Mouse (Mus musculus) lung, embryonic 15.5 days (tissue): ENCODE data around the gene Crocc2. TPM values are rescaled to one million over a fixed set of nuclear protein-coding genes. Genes with fewer than 3 reads are reported as not detected.
"Not testable (repeated sequence)": the region's sequence is repeated elsewhere in the genome, so short reads cannot be mapped to it uniquely, and the experiment has no call there.

Experiments used
- ATAC-seq: fragments of 200-750 bp; cut with Nextera tagmentation; 2 replicates; pipeline ENCODE4 v1.8.0; 2017; ENCODE audit warnings: moderate number of reproducible peaks, borderline replicate concordance; ENCODE audit not compliant: low FRiP score, low TSS enrichment; ENCODE audit errors: extremely low read depth
- H3K27ac ChIP-seq: fragments of 300-500 bp; sonication (generic); 2 replicates; pipeline ENCODE4 v1.5.1; 2015; ENCODE audit warnings: moderate library complexity, mild to moderate bottlenecking, inconsistent platforms
- H3K27me3 ChIP-seq: fragments of 300-500 bp; sonication (generic); 2 replicates; pipeline ENCODE4 v1.6.1; 2015; ENCODE audit warnings: inconsistent platforms
- H3K36me3 ChIP-seq: fragments of 300-500 bp; sonication (generic); 2 replicates; pipeline ENCODE4 v1.6.1; 2015; ENCODE audit warnings: inconsistent platforms
- H3K4me1 ChIP-seq: fragments of 300-500 bp; sonication (generic); 2 replicates; pipeline ENCODE4 v1.6.1; 2015; ENCODE audit warnings: inconsistent platforms
- H3K4me2 ChIP-seq: fragments of 300-500 bp; sonication (generic); 2 replicates; pipeline ENCODE4 v1.6.1; 2015; ENCODE audit warnings: inconsistent platforms, mild to moderate bottlenecking, moderate library complexity
- H3K4me3 ChIP-seq: fragments of 300-500 bp; sonication (generic); 2 replicates; pipeline ENCODE4 v1.5.1; 2015; ENCODE audit warnings: mild to moderate bottlenecking, inconsistent platforms
- H3K9ac ChIP-seq: fragments of 300-500 bp; sonication (generic); 2 replicates; pipeline ENCODE4 v1.6.1; 2015; ENCODE audit warnings: inconsistent platforms
- H3K9me3 ChIP-seq: fragments of 300-500 bp; sonication (generic); 2 replicates; pipeline ENCODE4 v1.6.1; 2016; ENCODE audit warnings: inconsistent platforms
- WGBS: fragments of 180-500 bp; shearing (Covaris S2); methylation state at CpG from one replicate; pipeline ENCODE4 v1.1.7; 2015; 5-methylcytosine and 5-hydroxymethylcytosine counted together
- polyA plus RNA-seq: library from polyadenylated mRNA; unstranded; fragments of >200 nt; fragmentation: Nextera tagmentation; extraction: Ambion mirVana; gene quantifications from 2 replicates; pipeline ENCODE4 v1.2.1, GENCODE M21; 2015

Crocc2 gene
- polyA plus RNA-seq, 1 experiment from 2014 or later = 3.7 TPM

- Histone ChIP-seq H3K4me3 (no peak overlapping the region), H3K9ac (no peak overlapping the region), H3K36me3 (no peaks in the 10 kb centered on the region), H3K9me3 (no peaks in the 10 kb centered on the region), H3K4me2 (no peak overlapping the region), H3K27ac (no peak overlapping the region), H3K27me3 (no peaks in the 10 kb centered on the region), H3K4me1 (peaks cover 32% of the 10 kb centered on the region)
- whole genome bisulfite sequencing = 58% methylated on average over 9 of the region's 9 CpGs
- ATAC-seq = no peak
Measured at GRCm38 (mm10) chr1:93165447-93165846, 3.1 kb upstream of the Crocc2 start.

GRCm38 (mm10) chr1:93166346-93167079 lies 2.0 kb upstream of the Crocc2 start:
- no peak overlapping the region for H3K27ac ChIP-seq
- WGBS = 69% methylated on average over 11 of the region's 11 CpGs
- peaks cover 22% of the 10 kb centered on the region for H3K4me1 ChIP-seq
- H3K9me3 ChIP-seq = no peaks in the 10 kb centered on the region
- H3K9ac ChIP-seq = no peak overlapping the region
- H3K27me3 ChIP-seq = no peaks in the 10 kb centered on the region
- H3K4me2 ChIP-seq = no peak overlapping the region
- no peak overlapping the region for H3K4me3 ChIP-seq
- peak; percentile 21; the same call in 1 of the 2 replicates for ATAC-seq
- H3K36me3 ChIP-seq = no peaks in the 10 kb centered on the region

GRCm38 (mm10) chr1:93173665-93174064 lies 5.1 kb downstream of the Crocc2 start:
- Histone ChIP-seq H3K4me3 (no peak overlapping the region), H3K27ac (no peak overlapping the region), H3K4me1 (peaks cover 34% of the 10 kb centered on the region), H3K9ac (no peak overlapping the region), H3K4me2 (no peak overlapping the region), H3K9me3 (no peaks in the 10 kb centered on the region), H3K27me3 (peaks cover 9% of the 10 kb centered on the region), H3K36me3 (no peaks in the 10 kb centered on the region)
- WGBS = 69% methylated on average over 4 of the region's 4 CpGs
- ATAC-seq = no peak

DNA sequence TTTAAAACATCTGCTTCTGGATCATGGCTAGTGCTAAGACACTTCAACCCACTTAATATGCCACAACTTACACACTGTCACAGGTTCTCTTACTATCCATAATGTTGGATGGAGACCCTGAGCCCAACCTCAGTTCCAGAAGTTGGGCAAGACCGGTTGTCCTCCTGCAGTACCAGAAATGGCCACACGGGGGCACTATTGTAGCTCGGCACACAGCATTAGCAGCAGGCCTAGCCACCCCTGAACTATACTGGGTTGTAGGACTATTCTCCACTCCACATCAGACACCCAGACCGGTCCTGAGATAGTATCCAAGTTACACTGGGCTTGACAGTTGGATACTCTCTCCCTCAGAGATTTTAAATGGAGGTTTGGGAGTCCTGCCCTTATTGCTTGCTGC lies 5.9 kb downstream of the Crocc2 start:
- no peak overlapping the region for H3K9ac ChIP-seq
- H3K36me3 ChIP-seq = no peaks in the 10 kb centered on the region
- no peak overlapping the region for H3K4me3 ChIP-seq
- H3K9me3 ChIP-seq = no peaks in the 10 kb centered on the region
- no peak overlapping the region; the same call in 1 of the 2 replicates for H3K27ac ChIP-seq
- ATAC-seq = peak; percentile 40; the same call in 1 of the 2 replicates
- H3K4me2 ChIP-seq = no peak overlapping the region
- H3K4me1 ChIP-seq = peaks cover 34% of the 10 kb centered on the region
- H3K27me3 ChIP-seq = peaks cover 9% of the 10 kb centered on the region
- 2% methylated on average over 4 of the region's 4 CpGs for WGBS

DNA sequence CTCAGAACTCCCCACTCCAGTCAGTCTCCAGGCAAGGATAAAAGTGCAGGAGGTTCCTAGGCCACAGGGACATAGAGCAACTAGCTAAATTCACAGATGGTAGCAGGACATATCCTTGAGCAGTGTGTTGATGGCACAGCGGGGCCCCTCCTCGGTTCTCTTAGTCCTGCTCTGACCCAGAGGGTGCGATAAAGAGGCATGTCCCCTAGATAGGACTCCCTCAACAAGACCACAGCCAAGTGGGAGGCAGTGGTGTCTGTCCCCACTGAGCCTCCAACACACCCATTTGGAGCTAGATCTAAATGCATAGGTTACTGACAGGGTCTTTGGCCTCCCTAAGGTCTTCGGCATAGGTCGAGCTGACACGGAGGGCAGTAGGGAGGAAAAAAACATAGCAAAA lies 7.3 kb downstream of the Crocc2 start:
- peak; percentile 16 for ATAC-seq
- peaks cover 9% of the 10 kb centered on the region for H3K27me3 ChIP-seq
- whole genome bisulfite sequencing = 14% methylated on average over 6 of the region's 6 CpGs
- H3K9me3 ChIP-seq = no peaks in the 10 kb centered on the region
- H3K4me2 ChIP-seq = peak overlapping the region; percentile 69
- H3K36me3 ChIP-seq = no peaks in the 10 kb centered on the region
- H3K9ac ChIP-seq = no peak overlapping the region
- H3K4me3 ChIP-seq = no peak overlapping the region; the same call in 1 of the 2 replicates
- peaks cover 34% of the 10 kb centered on the region for H3K4me1 ChIP-seq
- peak overlapping the region; percentile 96 for H3K27ac ChIP-seq

- Histone ChIP-seq H3K9ac (peak overlapping the region; percentile 28), H3K4me1 (peaks cover 34% of the 10 kb centered on the region), H3K36me3 (no peaks in the 10 kb centered on the region), H3K27me3 (peaks cover 9% of the 10 kb centered on the region), H3K9me3 (no peaks in the 10 kb centered on the region), H3K27ac (peak overlapping the region; percentile 96), H3K4me3 (peak overlapping the region; percentile 35), H3K4me2 (peak overlapping the region; percentile 69)
- WGBS = 2% methylated on average over 33 of the region's 44 CpGs
- ATAC-seq = peak; percentile 83
Measured at GRCm38 (mm10) chr1:93176525-93177332, 8.2 kb downstream of the Crocc2 start.

GRCm38 (mm10) chr1:93182281-93182680 lies 13.8 kb downstream of the Crocc2 start:
- ATAC-seq = no peak
- Histone ChIP-seq H3K9ac (no peak overlapping the region), H3K27me3 (no peaks in the 10 kb centered on the region; the same call in 1 of the 2 replicates), H3K9me3 (no peaks in the 10 kb centered on the region), H3K27ac (no peak overlapping the region), H3K4me2 (no peak overlapping the region), H3K36me3 (no peaks in the 10 kb centered on the region), H3K4me1 (peaks cover 6% of the 10 kb centered on the region), H3K4me3 (no peak overlapping the region)
- WGBS = 88% methylated on average over 7 of the region's 7 CpGs

DNA sequence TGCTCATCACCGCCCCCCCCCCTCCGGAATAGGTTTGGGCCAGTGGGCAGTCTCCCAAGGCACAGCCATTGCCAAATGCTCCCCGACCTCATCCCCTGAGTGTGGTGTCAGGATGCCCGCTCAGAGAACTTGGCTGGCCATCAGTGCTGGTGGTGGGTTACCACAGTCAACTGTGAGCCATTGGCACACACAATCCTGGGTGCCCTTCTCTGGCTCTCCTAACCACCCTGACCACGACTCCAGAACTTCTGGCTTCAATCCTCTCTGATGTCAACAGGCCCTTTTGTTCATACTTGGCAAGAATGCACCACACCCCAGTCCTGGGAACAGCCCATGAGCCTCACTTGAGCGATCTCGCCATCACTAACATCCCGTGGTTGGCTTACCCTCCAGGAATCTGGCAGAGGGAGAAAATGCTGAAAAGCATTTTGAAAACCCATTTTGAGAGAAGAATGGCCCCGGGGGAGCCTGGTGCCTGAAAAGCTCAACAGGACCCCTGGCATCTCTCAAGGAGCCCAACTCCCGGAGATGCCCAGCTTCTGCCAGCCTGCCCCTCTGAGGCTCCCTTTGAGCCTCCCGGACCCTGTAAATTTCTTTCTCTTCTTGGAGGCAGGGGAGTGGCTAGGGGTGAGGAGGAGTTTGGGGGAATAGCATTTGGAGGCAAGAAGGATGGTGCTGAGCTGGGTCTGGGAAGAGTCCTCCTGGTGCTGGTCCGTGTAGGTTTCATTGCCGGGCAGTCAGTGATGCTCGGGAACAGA lies 15.7 kb downstream of the Crocc2 start:
- WGBS = 78% methylated on average over 14 of the region's 14 CpGs
- ATAC-seq = no peak

GRCm38 (mm10) chr1:93190726-93191305 lies 22.3 kb downstream of the Crocc2 start:
- Histone ChIP-seq H3K4me3 (no peak overlapping the region), H3K27me3 (no peaks in the 10 kb centered on the region), H3K9ac (no peak overlapping the region), H3K27ac (no peak overlapping the region), H3K4me1 (0 out of 2 replicates have a peak, but pooled peaks cover 3% of the 10 kb centered on the region), H3K4me2 (no peak overlapping the region), H3K9me3 (no peaks in the 10 kb centered on the region), H3K36me3 (no peaks in the 10 kb centered on the region)
- no peak for ATAC-seq
- WGBS = 14% methylated on average over 17 of the region's 17 CpGs

More for the DNA sequence above, 15.7 kb downstream of the Crocc2 start:
- Histone ChIP-seq H3K27me3 (no peaks in the 10 kb centered on the region; the same call in 1 of the 2 replicates), H3K4me1 (no peaks in the 10 kb centered on the region), H3K27ac (no peak overlapping the region), H3K36me3 (no peaks in the 10 kb centered on the region), H3K4me2 (no peak overlapping the region), H3K9me3 (no peaks in the 10 kb centered on the region), H3K4me3 (no peak overlapping the region), H3K9ac (no peak overlapping the region)

DNA sequence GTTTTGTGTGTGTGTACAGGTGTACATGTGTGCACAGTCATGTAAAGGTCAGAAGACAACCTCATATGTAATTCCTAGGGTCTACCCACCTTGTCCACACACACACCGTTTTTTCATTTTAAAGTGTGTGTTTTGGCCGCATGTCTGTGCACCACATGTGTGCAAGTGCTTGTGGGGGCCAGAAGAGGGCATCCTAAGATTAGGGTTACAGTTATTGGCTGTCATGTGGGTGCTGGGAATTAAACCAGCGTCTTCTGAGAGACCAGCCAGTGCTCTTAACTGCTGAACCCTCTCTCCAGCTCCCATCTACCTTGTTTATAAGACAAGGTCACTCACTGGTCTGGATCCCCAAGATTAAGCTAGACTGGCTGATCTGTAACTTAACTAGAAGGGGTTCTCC lies 26.4 kb downstream of the Crocc2 start:
- H3K27me3 ChIP-seq = no peaks in the 10 kb centered on the region
- H3K4me2 ChIP-seq = no peak overlapping the region
- H3K4me1 ChIP-seq = 0 out of 2 replicates have a peak, but pooled peaks cover 3% of the 10 kb centered on the region
- no peak overlapping the region for H3K27ac ChIP-seq
- WGBS = 79% methylated on average over 3 of the region's 3 CpGs
- ATAC-seq = no peak
- no peak overlapping the region for H3K4me3 ChIP-seq
- H3K9ac ChIP-seq = no peak overlapping the region
- H3K9me3 ChIP-seq = no peaks in the 10 kb centered on the region
- H3K36me3 ChIP-seq = no peaks in the 10 kb centered on the region

DNA sequence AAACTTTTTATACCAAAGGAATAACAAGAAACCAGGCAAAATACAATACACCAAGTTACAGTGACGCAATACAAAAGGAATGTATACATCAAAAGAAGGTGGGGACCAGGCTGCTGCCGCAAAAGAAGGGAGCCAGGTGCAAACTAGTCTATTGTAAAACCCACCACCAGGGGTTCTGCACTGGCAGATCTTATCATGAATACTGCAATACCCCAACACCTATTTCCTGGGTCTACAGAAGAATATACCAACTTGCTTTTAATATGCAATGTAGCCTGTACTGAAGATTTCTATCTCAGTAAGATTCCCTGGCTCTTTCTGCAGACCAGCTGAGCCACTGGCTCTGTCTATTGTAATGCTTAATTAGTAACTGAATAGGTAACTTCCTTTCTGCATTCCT lies 28.9 kb downstream of the Crocc2 start:
- not testable (repeated sequence) for H3K9me3 ChIP-seq, H3K4me3 ChIP-seq, H3K4me2 ChIP-seq, ATAC-seq, H3K9ac ChIP-seq, H3K4me1 ChIP-seq, H3K27me3 ChIP-seq, H3K36me3 ChIP-seq, H3K27ac ChIP-seq
- 69% methylated on average over 2 of the region's 2 CpGs for WGBS
